Mouse (Mus musculus) liver, embryonic 14.5 days (tissue): Measurements from ENCODE around the gene Gap43.

Experiments
- CTCF ChIP-seq: IDR thresholded peaks from 2 replicates; pipeline ENCODE4 v1.5.1; 2016; ENCODE audit warnings: antibody characterized with exemption, low read depth, control low read depth
- EP300 ChIP-seq: IDR thresholded peaks from 2 replicates; pipeline ENCODE4 v1.6.1; 2016; ENCODE audit warnings: antibody characterized with exemption, low read depth

DNA sequence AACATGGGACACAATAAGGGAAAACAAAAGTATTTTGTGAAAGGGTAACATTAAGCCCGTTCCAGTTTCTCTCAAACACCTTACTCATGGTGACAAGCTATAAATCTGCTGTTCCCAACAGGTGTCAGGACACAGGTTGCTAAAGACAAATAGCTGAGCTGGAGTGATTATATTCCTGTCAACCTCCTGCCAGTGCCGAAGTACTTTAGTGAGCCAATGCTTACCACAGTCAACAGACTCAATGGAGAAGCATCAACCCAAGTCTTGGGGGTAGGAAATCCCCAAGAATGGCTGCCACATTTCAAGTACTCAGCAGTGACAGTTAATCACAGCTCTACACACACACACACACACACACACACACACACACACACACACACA is 70.9 kb downstream of the Gap43 start:
- TF ChIP-seq CTCF = no peak
- TF ChIP-seq EP300 = no peak
